Mouse (Mus musculus): ENCODE data around the gene Nav3. TPM values are rescaled to one million over a fixed set of nuclear protein-coding genes. Genes with fewer than 3 reads are reported as not detected.

Gene Nav3
- polyA plus RNA-seq, 1 experiment from 2014 or later: 0.07 TPM

DNA sequence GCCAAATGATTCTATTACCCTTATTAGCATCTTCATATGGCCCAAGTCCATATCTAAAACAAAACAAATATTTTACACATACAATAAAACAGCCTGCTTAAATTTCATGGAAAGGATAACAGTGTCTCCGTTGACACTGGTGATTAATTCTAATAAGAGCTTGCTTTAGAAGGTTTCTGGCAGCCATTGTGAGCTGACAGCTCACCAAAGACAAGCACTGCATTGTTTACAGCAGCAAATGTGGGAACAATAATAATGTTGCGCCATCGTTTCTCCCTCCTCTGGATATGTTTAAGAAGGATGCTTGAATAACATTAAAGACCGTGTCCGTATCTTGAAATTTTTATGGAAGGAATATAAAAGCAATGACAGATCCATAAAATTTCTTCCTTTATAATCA is 280.1 kb downstream of the Nav3 start:
- 63% methylated on average over 5 of the region's 5 CpGs for WGBS (ENCODE audit: insufficient replicate concordance)
- no peak for ATAC-seq (ENCODE audit: low read depth)

DNA sequence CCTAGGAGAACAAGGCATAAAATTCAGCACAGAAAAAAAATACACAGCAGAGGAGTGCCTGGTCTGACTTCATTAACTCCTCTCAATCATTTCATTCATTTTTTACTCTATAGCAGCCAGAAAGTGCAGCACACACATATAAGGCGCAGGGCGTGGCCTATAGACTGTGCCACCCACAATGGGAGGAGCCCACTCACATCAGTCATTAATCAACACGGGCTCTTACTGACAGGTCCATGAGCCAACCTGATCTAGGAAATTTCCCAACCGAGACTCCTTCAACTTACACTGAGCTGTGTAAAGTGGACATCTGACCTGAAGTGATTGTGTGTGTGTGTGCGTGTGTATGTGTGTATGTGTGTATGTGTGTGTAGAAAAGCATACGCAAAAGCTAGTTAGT is 286.6 kb downstream of the Nav3 start:
- no peaks in the 10 kb centered on the region for H3K4me1 ChIP-seq (ENCODE audit: control insufficient read depth, low read depth, low read length)

More for the DNA sequence above, 280.1 kb downstream of the Nav3 start:
- no peak overlapping the region for H3K9ac ChIP-seq (ENCODE audit: low read depth, low read length)
- no peak overlapping the region for H3K27ac ChIP-seq (ENCODE audit: low read length)
- no peak overlapping the region for H3K4me3 ChIP-seq (ENCODE audit: low read depth, low read length)
- H3K4me1 ChIP-seq (ENCODE audit: control insufficient read depth, low read depth, low read length): no peaks in the 10 kb centered on the region
- no peak overlapping the region for H3K4me2 ChIP-seq (ENCODE audit: low read depth, low read length)
- no peaks in the 10 kb centered on the region for H3K36me3 ChIP-seq (ENCODE audit: control insufficient read depth, insufficient read depth)
- no peaks in the 10 kb centered on the region for H3K27me3 ChIP-seq (ENCODE audit: control insufficient read depth, insufficient read depth, low read depth, low read length)
- no peaks in the 10 kb centered on the region for H3K9me3 ChIP-seq (replicated peaks; ENCODE audit: control insufficient read depth, low read length)

GRCm38 (mm10) chr10:110168892-110169291 is 287.1 kb downstream of the Nav3 start:
- no peak overlapping the region for H3K4me2 ChIP-seq (ENCODE audit: low read depth, low read length)
- no peaks in the 10 kb centered on the region for H3K36me3 ChIP-seq (ENCODE audit: control insufficient read depth, insufficient read depth)
- 64% methylated on average over 2 of the region's 2 CpGs for WGBS (ENCODE audit: insufficient replicate concordance)
- H3K9ac ChIP-seq (ENCODE audit: low read depth, low read length): no peak overlapping the region
- no peaks in the 10 kb centered on the region for H3K4me1 ChIP-seq (ENCODE audit: control insufficient read depth, low read depth, low read length)
- no peak overlapping the region for H3K4me3 ChIP-seq (ENCODE audit: low read depth, low read length)
- no peak for ATAC-seq (ENCODE audit: low read depth)
- H3K27me3 ChIP-seq (ENCODE audit: control insufficient read depth, insufficient read depth, low read depth, low read length): no peaks in the 10 kb centered on the region
- H3K27ac ChIP-seq (ENCODE audit: low read length): no peak overlapping the region
- no peaks in the 10 kb centered on the region for H3K9me3 ChIP-seq (replicated peaks; ENCODE audit: control insufficient read depth, low read length)

More for the DNA sequence above, 286.6 kb downstream of the Nav3 start:
- Histone ChIP-seq H3K27me3 (ENCODE audit: control insufficient read depth, insufficient read depth, low read depth, low read length) (no peaks in the 10 kb centered on the region), H3K4me3 (ENCODE audit: low read depth, low read length) (no peak overlapping the region), H3K9me3 (replicated peaks; ENCODE audit: control insufficient read depth, low read length) (no peaks in the 10 kb centered on the region), H3K4me2 (ENCODE audit: low read depth, low read length) (no peak overlapping the region), H3K9ac (ENCODE audit: low read depth, low read length) (no peak overlapping the region), H3K36me3 (ENCODE audit: control insufficient read depth, insufficient read depth) (no peaks in the 10 kb centered on the region), H3K27ac (ENCODE audit: low read length) (no peak overlapping the region)
- WGBS (ENCODE audit: insufficient replicate concordance): 71% methylated on average over 6 of the region's 6 CpGs
- no peak for ATAC-seq (ENCODE audit: low read depth)

GRCm38 (mm10) chr10:110162596-110162995 is 293.4 kb downstream of the Nav3 start:
- Histone ChIP-seq H3K9ac (ENCODE audit: low read depth, low read length) (no peak overlapping the region), H3K4me3 (ENCODE audit: low read depth, low read length) (no peak overlapping the region), H3K27me3 (ENCODE audit: control insufficient read depth, insufficient read depth, low read depth, low read length) (no peaks in the 10 kb centered on the region), H3K4me2 (ENCODE audit: low read depth, low read length) (no peak overlapping the region), H3K4me1 (ENCODE audit: control insufficient read depth, low read depth, low read length) (no peaks in the 10 kb centered on the region), H3K9me3 (replicated peaks; ENCODE audit: control insufficient read depth, low read length) (no peaks in the 10 kb centered on the region), H3K36me3 (ENCODE audit: control insufficient read depth, insufficient read depth) (no peaks in the 10 kb centered on the region), H3K27ac (ENCODE audit: low read length) (no peak overlapping the region)
- no peak for ATAC-seq (ENCODE audit: low read depth)

DNA sequence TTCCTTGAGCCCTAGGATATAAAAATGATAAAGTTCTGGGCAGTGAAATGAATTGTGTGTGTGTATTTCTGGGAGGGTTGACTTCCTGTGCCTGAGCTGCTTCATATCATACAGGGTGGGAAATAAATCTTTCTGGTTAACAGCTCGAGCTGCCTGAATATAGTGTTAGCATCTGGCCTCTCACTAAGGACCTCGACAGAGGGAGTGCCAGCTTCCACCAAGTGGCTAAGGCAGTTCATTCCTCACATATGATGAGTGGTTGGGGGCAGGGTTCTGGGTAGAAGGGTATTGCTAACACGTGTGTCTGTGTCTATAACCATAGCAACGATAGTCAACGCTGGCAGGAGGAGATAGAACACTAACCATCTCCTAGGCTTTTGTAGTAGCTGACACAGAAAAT is 295.1 kb downstream of the Nav3 start:
- ATAC-seq (ENCODE audit: low read depth): no peak
- Histone ChIP-seq H3K4me1 (ENCODE audit: control insufficient read depth, low read depth, low read length) (no peaks in the 10 kb centered on the region), H3K9me3 (replicated peaks; ENCODE audit: control insufficient read depth, low read length) (no peaks in the 10 kb centered on the region), H3K4me2 (ENCODE audit: low read depth, low read length) (no peak overlapping the region), H3K36me3 (ENCODE audit: control insufficient read depth, insufficient read depth) (no peaks in the 10 kb centered on the region), H3K27me3 (ENCODE audit: control insufficient read depth, insufficient read depth, low read depth, low read length) (no peaks in the 10 kb centered on the region), H3K9ac (ENCODE audit: low read depth, low read length) (no peak overlapping the region), H3K4me3 (ENCODE audit: low read depth, low read length) (no peak overlapping the region), H3K27ac (ENCODE audit: low read length) (no peak overlapping the region)
- 51% methylated on average over 5 of the region's 5 CpGs for WGBS (ENCODE audit: insufficient replicate concordance)

- no peaks in the 10 kb centered on the region for H3K4me1 ChIP-seq (ENCODE audit: control insufficient read depth, low read depth, low read length)
- 53% methylated on average over 1 of the region's 1 CpGs for WGBS (ENCODE audit: insufficient replicate concordance)
- H3K4me3 ChIP-seq (ENCODE audit: low read depth, low read length): no peak overlapping the region
- no peaks in the 10 kb centered on the region for H3K27me3 ChIP-seq (ENCODE audit: control insufficient read depth, insufficient read depth, low read depth, low read length)
- ATAC-seq (ENCODE audit: low read depth): no peak
- H3K27ac ChIP-seq (ENCODE audit: low read length): no peak overlapping the region
- no peaks in the 10 kb centered on the region for H3K9me3 ChIP-seq (replicated peaks; ENCODE audit: control insufficient read depth, low read length)
- H3K4me2 ChIP-seq (ENCODE audit: low read depth, low read length): no peak overlapping the region
- H3K9ac ChIP-seq (ENCODE audit: low read depth, low read length): no peak overlapping the region
- no peaks in the 10 kb centered on the region for H3K36me3 ChIP-seq (ENCODE audit: control insufficient read depth, insufficient read depth)
These were observed 296.5 kb downstream of the Nav3 start for GRCm38 (mm10) chr10:110159548-110159947.

- Histone ChIP-seq H3K9ac (ENCODE audit: low read depth, low read length) (no peak overlapping the region), H3K4me3 (ENCODE audit: low read depth, low read length) (no peak overlapping the region), H3K4me2 (ENCODE audit: low read depth, low read length) (no peak overlapping the region), H3K36me3 (ENCODE audit: control insufficient read depth, insufficient read depth) (no peaks in the 10 kb centered on the region), H3K4me1 (ENCODE audit: control insufficient read depth, low read depth, low read length) (no peaks in the 10 kb centered on the region), H3K27me3 (ENCODE audit: control insufficient read depth, insufficient read depth, low read depth, low read length) (no peaks in the 10 kb centered on the region), H3K9me3 (replicated peaks; ENCODE audit: control insufficient read depth, low read length) (no peaks in the 10 kb centered on the region), H3K27ac (ENCODE audit: low read length) (no peak overlapping the region)
- ATAC-seq (ENCODE audit: low read depth): no peak
- 43% methylated on average over 3 of the region's 3 CpGs for WGBS (ENCODE audit: insufficient replicate concordance)
These were observed 297.9 kb downstream of the Nav3 start for GRCm38 (mm10) chr10:110158122-110158521.

DNA sequence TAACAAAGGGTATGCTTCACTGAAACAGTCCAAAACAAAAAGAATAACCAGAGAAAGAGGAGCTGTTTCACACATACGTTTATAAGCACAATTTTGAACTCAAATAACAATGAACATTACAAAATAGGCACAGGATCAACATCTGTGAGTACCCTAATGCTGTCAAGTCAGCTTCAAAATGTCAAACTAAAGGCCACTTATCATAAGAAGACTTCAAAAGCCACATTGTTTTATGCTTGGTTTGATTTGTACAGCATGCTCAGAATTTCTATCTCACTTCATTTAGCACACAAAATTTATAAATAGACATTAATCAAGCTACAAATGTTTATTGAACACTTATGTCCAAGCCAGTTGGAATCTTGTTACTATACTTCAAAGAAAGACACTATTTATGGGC is 299.6 kb downstream of the Nav3 start:
- H3K27me3 ChIP-seq (ENCODE audit: control insufficient read depth, insufficient read depth, low read depth, low read length): no peaks in the 10 kb centered on the region
- no peak overlapping the region for H3K27ac ChIP-seq (ENCODE audit: low read length)
- WGBS (ENCODE audit: insufficient replicate concordance): 34% methylated on average over 1 of the region's 1 CpGs
- no peak overlapping the region for H3K9ac ChIP-seq (ENCODE audit: low read depth, low read length)
- H3K4me1 ChIP-seq (ENCODE audit: control insufficient read depth, low read depth, low read length): no peaks in the 10 kb centered on the region
- no peaks in the 10 kb centered on the region for H3K36me3 ChIP-seq (ENCODE audit: control insufficient read depth, insufficient read depth)
- H3K9me3 ChIP-seq (replicated peaks; ENCODE audit: control insufficient read depth, low read length): no peaks in the 10 kb centered on the region
- ATAC-seq (ENCODE audit: low read depth): no peak
- no peak overlapping the region for H3K4me3 ChIP-seq (ENCODE audit: low read depth, low read length)
- H3K4me2 ChIP-seq (ENCODE audit: low read depth, low read length): no peak overlapping the region

GRCm38 (mm10) chr10:110155494-110155893 is 300.5 kb downstream of the Nav3 start:
- 26% methylated on average over 2 of the region's 2 CpGs for WGBS (ENCODE audit: insufficient replicate concordance)
- Histone ChIP-seq H3K4me1 (ENCODE audit: control insufficient read depth, low read depth, low read length) (no peaks in the 10 kb centered on the region), H3K9me3 (replicated peaks; ENCODE audit: control insufficient read depth, low read length) (no peaks in the 10 kb centered on the region), H3K36me3 (ENCODE audit: control insufficient read depth, insufficient read depth) (no peaks in the 10 kb centered on the region), H3K4me3 (ENCODE audit: low read depth, low read length) (no peak overlapping the region), H3K9ac (ENCODE audit: low read depth, low read length) (no peak overlapping the region), H3K27ac (ENCODE audit: low read length) (no peak overlapping the region), H3K4me2 (ENCODE audit: low read depth, low read length) (no peak overlapping the region), H3K27me3 (ENCODE audit: control insufficient read depth, insufficient read depth, low read depth, low read length) (no peaks in the 10 kb centered on the region)
- ATAC-seq (ENCODE audit: low read depth): no peak

DNA sequence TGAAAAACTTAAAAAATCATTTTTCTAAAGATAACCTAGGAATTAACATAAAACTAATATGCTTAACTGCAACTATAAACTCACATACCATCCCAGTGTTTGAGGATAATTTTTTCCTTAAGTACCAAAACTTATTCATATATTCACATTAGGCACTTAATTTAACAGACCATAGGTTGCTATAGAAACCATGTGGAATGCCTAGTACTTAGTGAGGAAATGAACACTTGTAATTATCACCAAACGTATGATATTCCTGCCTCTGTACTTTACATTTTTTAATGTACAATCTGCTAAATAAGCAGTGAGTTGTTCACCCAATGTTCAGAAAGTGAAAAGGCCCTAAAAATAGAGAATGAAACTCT is 301.1 kb downstream of the Nav3 start:
- H3K27ac ChIP-seq (ENCODE audit: low read length): no peak overlapping the region
- H3K27me3 ChIP-seq (ENCODE audit: control insufficient read depth, insufficient read depth, low read depth, low read length): no peaks in the 10 kb centered on the region
- H3K4me2 ChIP-seq (ENCODE audit: low read depth, low read length): no peak overlapping the region
- no peak overlapping the region for H3K9ac ChIP-seq (ENCODE audit: low read depth, low read length)
- H3K4me3 ChIP-seq (ENCODE audit: low read depth, low read length): no peak overlapping the region
- H3K9me3 ChIP-seq (replicated peaks; ENCODE audit: control insufficient read depth, low read length): no peaks in the 10 kb centered on the region
- H3K36me3 ChIP-seq (ENCODE audit: control insufficient read depth, insufficient read depth): no peaks in the 10 kb centered on the region
- no peaks in the 10 kb centered on the region for H3K4me1 ChIP-seq (ENCODE audit: control insufficient read depth, low read depth, low read length)
- WGBS (ENCODE audit: insufficient replicate concordance): 61% methylated on average over 1 of the region's 1 CpGs
- no peak for ATAC-seq (ENCODE audit: low read depth)

Measured in liver, embryonic 16.5 days (tissue).